In the genomic region with DNA sequence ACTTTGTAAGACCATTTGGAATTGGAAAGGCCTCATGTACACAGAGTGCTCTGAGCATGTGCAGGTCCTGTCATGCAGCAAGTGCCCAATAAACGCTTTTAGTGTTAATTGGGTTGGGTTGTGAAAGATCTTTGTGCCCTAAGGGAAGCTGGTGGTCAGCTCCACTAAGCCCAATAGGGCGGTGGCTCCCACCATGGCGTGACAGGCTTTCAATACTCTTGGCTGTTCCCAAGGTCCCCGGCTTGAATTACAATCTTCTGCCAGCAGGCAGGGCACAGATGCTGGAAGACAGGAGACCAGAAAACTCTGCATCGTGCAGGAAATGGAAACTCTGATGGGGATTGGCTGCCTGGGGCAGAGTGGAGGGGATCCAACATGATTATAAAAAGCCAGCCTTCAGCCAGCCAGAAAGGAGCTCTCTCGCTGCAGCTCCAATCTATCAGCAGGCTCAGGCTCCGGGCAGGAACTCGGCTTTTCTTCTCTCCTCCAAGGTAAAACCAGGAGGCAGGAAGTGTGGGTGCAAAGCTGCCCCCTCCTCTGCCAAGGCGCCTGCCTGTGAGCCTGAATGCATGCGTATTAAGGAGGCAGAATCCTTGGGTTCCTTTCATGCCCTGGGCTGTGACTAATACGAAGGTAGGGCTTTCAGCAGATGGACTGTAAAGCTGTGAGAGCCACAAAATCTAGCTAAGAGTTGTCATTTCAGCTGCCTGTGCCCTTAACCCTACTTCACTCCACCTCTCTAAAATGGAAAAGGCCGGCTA, we compare ENCODE assay signal across 7 mouse cellular contexts. TPM values are rescaled to one million over a fixed set of nuclear protein-coding genes. Genes with fewer than 3 reads are reported as not detected.
DNase-seq lines count a peak whose midpoint lies in the region; ATAC-seq and TF ChIP-seq lines count a peak whose summit lies in the region.

No protein-coding gene starts in this region.

- no peak for TF ChIP-seq CTCF in brain, embryonic 14.5 days (IDR thresholded peaks at IDR 0.05; ENCODE audit: borderline replicate concordance, extremely low read depth, insufficient read depth, insufficient read length)

- H3K27ac ChIP-seq in limb, embryonic 11.5 days (replicated peaks; ENCODE audit: low read depth, low read length) = peak overlapping the region; percentile 68
- 0 out of 2 replicates have a peak overlapping the region, but pooled peaks have one; percentile 16 for H3K27ac ChIP-seq in stomach, embryonic 14.5 days (ENCODE audit: low read length)

- H3K9ac ChIP-seq in limb, embryonic 11.5 days (ENCODE audit: low read length) = no peak overlapping the region
- no peak overlapping the region for H3K9ac ChIP-seq in stomach, embryonic 14.5 days (replicated peaks; ENCODE audit: low read depth, low read length)

- WGBS in limb, embryonic 11.5 days = 30% methylated on average over 12 of the region's 12 CpGs
- WGBS in stomach, embryonic 14.5 days = 53% methylated on average over 12 of the region's 12 CpGs

- H3K27me3 ChIP-seq in limb, embryonic 11.5 days (ENCODE audit: control insufficient read depth, insufficient read depth, low read length) = no peaks in the 10 kb centered on the region; the same call in 1 of the 2 replicates
- no peaks in the 10 kb centered on the region for H3K27me3 ChIP-seq in stomach, embryonic 14.5 days (ENCODE audit: control insufficient read depth, insufficient read depth, low read length)

- no peak overlapping the region for H3K4me3 ChIP-seq in limb, embryonic 11.5 days (ENCODE audit: low read depth, low read length)
- no peak overlapping the region for H3K4me3 ChIP-seq in stomach, embryonic 14.5 days (ENCODE audit: low read depth, low read length)

- H3K9me3 ChIP-seq in limb, embryonic 11.5 days (ENCODE audit: control insufficient read depth, low read length) = no peaks in the 10 kb centered on the region
- no peaks in the 10 kb centered on the region for H3K9me3 ChIP-seq in stomach, embryonic 14.5 days (ENCODE audit: control insufficient read depth, low read depth, low read length)

- H3K4me1 ChIP-seq in limb, embryonic 11.5 days (ENCODE audit: control insufficient read depth, insufficient read depth, low read length) = peaks cover 6% of the 10 kb centered on the region
- H3K4me1 ChIP-seq in stomach, embryonic 14.5 days (ENCODE audit: control insufficient read depth, insufficient read depth, low read length) = no peaks in the 10 kb centered on the region

- no peak for TF ChIP-seq POLR2A in brain, embryonic 14.5 days (IDR thresholded peaks at IDR 0.05; ENCODE audit: borderline replicate concordance, extremely low read depth, insufficient read depth, insufficient read length, poor library complexity, severe bottlenecking)

- H3K36me3 ChIP-seq in limb, embryonic 11.5 days (ENCODE audit: control insufficient read depth, insufficient read depth, low read length) = no peaks in the 10 kb centered on the region
- H3K36me3 ChIP-seq in stomach, embryonic 14.5 days (ENCODE audit: control insufficient read depth, insufficient read depth, low read length) = no peaks in the 10 kb centered on the region

- ATAC-seq in frontal cortex, adult (ENCODE audit: low TSS enrichment) = peak; percentile 84
- ATAC-seq in limb, embryonic 11.5 days (ENCODE audit: insufficient number of reproducible peaks, low FRiP score, low TSS enrichment, low read depth) = 0 out of 2 replicates have a peak, but pooled peaks have one; percentile 31
- no peak for ATAC-seq in stomach, embryonic 14.5 days (ENCODE audit: insufficient number of reproducible peaks, insufficient read depth, low FRiP score, low read depth)

- H3K4me2 ChIP-seq in limb, embryonic 11.5 days (ENCODE audit: low read depth, severe bottlenecking) = no peak overlapping the region
- H3K4me2 ChIP-seq in stomach, embryonic 14.5 days (replicated peaks; ENCODE audit: low read depth, low read length) = no peak overlapping the region

- peak; percentile 91 for DNase-seq in MN1 (ENCODE audit: low spot score)
- DNase-seq in brain, embryonic 14.5 days (ENCODE audit: low read depth) = peak; percentile 93
- peak; percentile 38 for DNase-seq in kidney, adult 18-20 months
- DNase-seq in limb, embryonic 11.5 days (ENCODE audit: low spot score) = peak; percentile 68
- no peak for DNase-seq in spleen, postnatal 10 days (ENCODE audit: low spot score in 2 of 2)

RNA-seq across cellular contexts. Expression of gene Fam76a, which starts 16.0 kb away (rescaled TPM):
- 19.8 and 20.3 TPM in 2 replicates for polyA plus RNA-seq in brain, embryonic 14.5 days (2012; rRNA removed)
- 30.1 and 32.9 TPM in 2 replicates for polyA plus RNA-seq in limb, embryonic 11.5 days (2014; fragmentation: Nextera tagmentation; extraction: Ambion mirVana)
- 45.7 and 47.0 TPM in 2 replicates for polyA plus RNA-seq in stomach, embryonic 14.5 days (2014; fragmentation: Nextera tagmentation; extraction: Ambion mirVana)

RNA-seq across cellular contexts. Expression of gene Fgr, which starts 35.5 kb away (rescaled TPM):
- polyA plus RNA-seq in brain, embryonic 14.5 days (2012; rRNA removed) = 0.09 and 0.15 TPM in 2 replicates
- 0.17 and 0.35 TPM in 2 replicates for polyA plus RNA-seq in limb, embryonic 11.5 days (2014; fragmentation: Nextera tagmentation; extraction: Ambion mirVana)
- polyA plus RNA-seq in stomach, embryonic 14.5 days (2014; fragmentation: Nextera tagmentation; extraction: Ambion mirVana) = 0.13 and 0.19 TPM in 2 replicates

RNA-seq across cellular contexts. Expression of gene Stx12, which starts 54.1 kb away (rescaled TPM):
- 118 and 121 TPM in 2 replicates for polyA plus RNA-seq in brain, embryonic 14.5 days (2012; rRNA removed)
- polyA plus RNA-seq in limb, embryonic 11.5 days (2014; fragmentation: Nextera tagmentation; extraction: Ambion mirVana) = 58.5 and 62.8 TPM in 2 replicates
- polyA plus RNA-seq in stomach, embryonic 14.5 days (2014; fragmentation: Nextera tagmentation; extraction: Ambion mirVana) = 63.2 and 66.0 TPM in 2 replicates

Comparison
In these comparisons a context has a peak if more than half of its experiments do, and no peak if none do; other contexts are left out.
1. DNase-seq: peak in MN1 (single experiment), brain, embryonic 14.5 days (single experiment), kidney, adult 18-20 months (single experiment) and limb, embryonic 11.5 days (single experiment); none in spleen, postnatal 10 days (0 of 2).